Mouse (Mus musculus) heart, adult 2 months (tissue): ENCODE measurements around the gene Tnfrsf13c. TPM values are rescaled to one million over a fixed set of nuclear protein-coding genes. Genes with fewer than 3 reads are reported as not detected.

ENCODE experiments used
- DNase-seq, 2 experiments: peaks; one replicate each; pipeline ENCODE4 v3.0.0; 2021
- H3K27ac ChIP-seq: fragments of 200-600 bp; 2 replicates; pipeline ENCODE4 v1.8.1; 2022
- H3K27me3 ChIP-seq: fragments of 200-500 bp; 2 replicates; pipeline ENCODE4 v1.6.1; 2012; ENCODE audit warnings: mild to moderate bottlenecking, low read length, inconsistent platforms, mixed read lengths; ENCODE audit not compliant: control insufficient read depth, insufficient read depth
- H3K36me3 ChIP-seq: fragments of 200-500 bp; 2 replicates; pipeline ENCODE4 v1.6.1; 2012; ENCODE audit warnings: low read length, inconsistent platforms; ENCODE audit not compliant: control insufficient read depth, insufficient read depth
- H3K4me1 ChIP-seq: fragments of 200-500 bp; 2 replicates; pipeline ENCODE4 v1.6.1; 2011; ENCODE audit warnings: low read length; ENCODE audit not compliant: control insufficient read depth, insufficient read depth
- H3K4me3 ChIP-seq: fragments of 200-600 bp; 2 replicates; pipeline ENCODE4 v1.8.1; 2022
- H3K79me2 ChIP-seq: fragments of 200-500 bp; replicated peaks from 2 replicates; pipeline ENCODE4 v1.6.1; 2012; ENCODE audit warnings: mild to moderate bottlenecking, inconsistent platforms, low read length, moderate library complexity, mixed read lengths; ENCODE audit not compliant: control insufficient read depth, insufficient read depth
- H3K9ac ChIP-seq: fragments of 200-500 bp; 2 replicates; pipeline ENCODE4 v1.6.1; 2012; ENCODE audit warnings: low read depth, mild to moderate bottlenecking, control low read depth, inconsistent platforms, low read length, mixed read lengths
- CTCF ChIP-seq: fragments of 200-600 bp; IDR thresholded peaks from 2 replicates; pipeline ENCODE4 v1.8.1; 2022; ENCODE audit warnings: antibody characterized with exemption, mild to moderate bottlenecking, moderate library complexity
- EP300 ChIP-seq: fragments of 200-500 bp; IDR thresholded peaks from 2 replicates; pipeline ENCODE4 v1.6.1; 2011; ENCODE audit warnings: low read depth, low read length, control low read depth; ENCODE audit not compliant: insufficient read depth
- POLR2A ChIP-seq: fragments of 200-500 bp; IDR thresholded peaks from 2 replicates; pipeline ENCODE4 v1.6.1; 2011; ENCODE audit warnings: mild to moderate bottlenecking, low read depth, low read length, control low read depth; ENCODE audit not compliant: insufficient read depth
- WGBS: fragments of 180-500 bp; shearing (Covaris S2); methylation state at CpG from one replicate; pipeline ENCODE4 v1.1.7; 2018; 5-methylcytosine and 5-hydroxymethylcytosine counted together
- intact Hi-C: fragments of 180-260 bp; cut with DNase I; formaldehyde crosslinking; loops from one replicate; pipeline ENCODE4 v1.15.1; 2025
- polyA plus RNA-seq: library from polyadenylated mRNA; depleted of rRNA; stranded (reverse); fragments of >200 nt; gene quantifications from 2 replicates; pipeline ENCODE4 v1.2.3, GENCODE M21; 2012
- total RNA-seq, 2 experiments: library from RNA; stranded (reverse); gene quantifications; 2 replicates each; pipeline ENCODE4 v1.2.3; 2021

The Tnfrsf13c gene
- total and polyA plus RNA-seq, 3 experiments: 0.16 to 0.86 (median 0.18) TPM

DNA sequence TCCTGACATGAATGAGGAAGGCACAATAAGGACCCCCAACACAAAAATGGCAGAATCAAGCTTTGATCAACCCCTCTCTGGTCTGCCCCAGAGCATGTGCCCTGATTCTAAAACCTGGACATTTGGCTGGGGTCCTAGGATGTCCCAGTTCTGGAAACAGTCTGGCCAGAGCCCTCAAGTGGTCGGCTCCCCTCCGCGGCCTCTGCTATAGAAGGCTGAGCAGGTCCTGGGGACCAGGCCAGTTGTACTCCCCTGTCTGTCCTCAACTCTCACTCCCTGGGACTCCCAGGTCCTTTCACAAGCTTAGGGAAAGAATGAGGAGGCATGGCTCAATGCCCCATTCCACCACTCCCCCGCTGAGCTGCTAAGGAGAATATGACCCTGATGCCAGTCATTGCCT, 10.9 kb downstream of the Tnfrsf13c start:
- Histone ChIP-seq H3K4me3 (no peak overlapping the region), H3K36me3 (no peaks in the 10 kb centered on the region), H3K9ac (no peak overlapping the region), H3K27me3 (peaks cover 14% of the 10 kb centered on the region), H3K27ac (no peak overlapping the region), H3K79me2 (no peaks in the 10 kb centered on the region), H3K4me1 (no peaks in the 10 kb centered on the region)
- WGBS: 30% methylated on average over 4 of the region's 4 CpGs
- intact Hi-C loops: no loop called here
- TF ChIP-seq CTCF: no peak
- DNase-seq: no peak

DNA sequence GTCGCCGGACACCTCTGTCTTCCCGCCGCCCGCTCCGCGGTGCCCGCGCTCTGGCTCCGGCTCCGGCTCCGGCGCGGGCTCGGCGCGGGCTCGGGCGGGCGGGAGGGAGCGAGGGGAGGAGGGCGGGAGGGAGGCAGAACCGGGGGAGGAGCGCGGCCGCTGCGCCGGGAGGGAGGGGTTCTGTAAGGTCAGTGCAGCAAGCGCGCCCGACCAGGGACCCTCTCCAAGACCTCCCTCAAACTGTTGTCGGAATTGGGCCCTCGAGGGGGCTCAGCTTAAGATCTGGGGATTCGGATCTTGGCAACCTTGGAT, 11.5 kb downstream of the Tnfrsf13c start, which contains the start of gene Shisa8:
Gene Shisa8 (minus strand): TSS at position 64 of the 312 bp plus-strand sequence.
- H3K36me3 ChIP-seq: no peaks in the 10 kb centered on the region
- WGBS: under 1% methylated on average over 23 of the region's 34 CpGs
- H3K4me1 ChIP-seq: no peaks in the 10 kb centered on the region
- intact Hi-C loops: no loop called here
- H3K27me3 ChIP-seq: peaks cover 14% of the 10 kb centered on the region
- H3K4me3 ChIP-seq: peak within 1 kb of the TSS; percentile 33
- TF ChIP-seq CTCF (no peak), POLR2A (no peak), EP300 (no peak)
- H3K9ac ChIP-seq: no peak within 1 kb of the TSS; the same call in 1 of the 2 replicates
- H3K79me2 ChIP-seq: no peaks in the 10 kb centered on the region
- DNase-seq: no peak
- no peak within 1 kb of the TSS for H3K27ac ChIP-seq

GRCm38 (mm10) chr15:82211911-82212751, 12.0 kb downstream of the Tnfrsf13c start:
- Histone ChIP-seq H3K27me3 (peaks cover 14% of the 10 kb centered on the region), H3K27ac (no peak overlapping the region), H3K79me2 (no peaks in the 10 kb centered on the region), H3K4me3 (peak overlapping the region; percentile 33), H3K9ac (no peak overlapping the region; the same call in 1 of the 2 replicates), H3K36me3 (no peaks in the 10 kb centered on the region), H3K4me1 (no peaks in the 10 kb centered on the region)
- peak; percentile 33 to 41 for DNase-seq
- under 1% methylated on average over 110 of the region's 112 CpGs for WGBS
- TF ChIP-seq POLR2A (no peak), CTCF (peak; percentile 40)
- intact Hi-C loops: no loop called here

- no peak overlapping the region for H3K27ac ChIP-seq
- H3K4me3 ChIP-seq: no peak overlapping the region
- no peaks in the 10 kb centered on the region for H3K36me3 ChIP-seq
- WGBS: 6% methylated on average over 11 of the region's 11 CpGs
- H3K27me3 ChIP-seq: peaks cover 12% of the 10 kb centered on the region
- intact Hi-C loops: no loop called here
- no peak overlapping the region for H3K9ac ChIP-seq
- H3K4me1 ChIP-seq: peaks cover 3% of the 10 kb centered on the region
- H3K79me2 ChIP-seq: no peaks in the 10 kb centered on the region
- DNase-seq: no peak
- TF ChIP-seq EP300 (no peak), CTCF (no peak), POLR2A (no peak)
These were observed 12.9 kb downstream of the Tnfrsf13c start for GRCm38 (mm10) chr15:82211281-82211680.

DNA sequence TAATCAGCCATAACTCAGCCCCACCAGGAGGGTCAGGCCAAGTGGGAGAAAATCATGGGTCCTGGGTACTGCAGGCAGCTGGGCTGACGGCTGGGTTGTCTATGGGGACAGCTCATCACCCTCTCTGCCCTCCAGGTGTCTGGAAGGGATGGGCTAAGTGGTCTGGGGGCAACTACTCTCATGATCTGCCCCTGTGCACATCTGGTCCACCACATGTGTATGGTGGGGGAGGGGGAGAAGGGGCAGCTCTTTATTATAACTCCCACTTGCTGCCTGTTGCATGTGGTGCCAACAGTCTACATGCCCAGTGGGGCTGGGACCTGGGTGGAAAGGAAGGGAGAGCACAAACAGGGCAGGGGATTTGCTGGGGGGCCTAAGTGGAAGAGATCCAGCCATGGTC, 13.4 kb downstream of the Tnfrsf13c start:
- Histone ChIP-seq H3K27me3 (peaks cover 12% of the 10 kb centered on the region), H3K4me3 (no peak overlapping the region), H3K4me1 (peaks cover 7% of the 10 kb centered on the region), H3K27ac (no peak overlapping the region), H3K36me3 (no peaks in the 10 kb centered on the region), H3K9ac (no peak overlapping the region), H3K79me2 (no peaks in the 10 kb centered on the region)
- TF ChIP-seq EP300: no peak
- no peak for TF ChIP-seq CTCF
- TF ChIP-seq POLR2A: no peak
- no peak for DNase-seq
- 63% methylated on average over 1 of the region's 1 CpGs for WGBS
- intact Hi-C loops: no loop called here

DNA sequence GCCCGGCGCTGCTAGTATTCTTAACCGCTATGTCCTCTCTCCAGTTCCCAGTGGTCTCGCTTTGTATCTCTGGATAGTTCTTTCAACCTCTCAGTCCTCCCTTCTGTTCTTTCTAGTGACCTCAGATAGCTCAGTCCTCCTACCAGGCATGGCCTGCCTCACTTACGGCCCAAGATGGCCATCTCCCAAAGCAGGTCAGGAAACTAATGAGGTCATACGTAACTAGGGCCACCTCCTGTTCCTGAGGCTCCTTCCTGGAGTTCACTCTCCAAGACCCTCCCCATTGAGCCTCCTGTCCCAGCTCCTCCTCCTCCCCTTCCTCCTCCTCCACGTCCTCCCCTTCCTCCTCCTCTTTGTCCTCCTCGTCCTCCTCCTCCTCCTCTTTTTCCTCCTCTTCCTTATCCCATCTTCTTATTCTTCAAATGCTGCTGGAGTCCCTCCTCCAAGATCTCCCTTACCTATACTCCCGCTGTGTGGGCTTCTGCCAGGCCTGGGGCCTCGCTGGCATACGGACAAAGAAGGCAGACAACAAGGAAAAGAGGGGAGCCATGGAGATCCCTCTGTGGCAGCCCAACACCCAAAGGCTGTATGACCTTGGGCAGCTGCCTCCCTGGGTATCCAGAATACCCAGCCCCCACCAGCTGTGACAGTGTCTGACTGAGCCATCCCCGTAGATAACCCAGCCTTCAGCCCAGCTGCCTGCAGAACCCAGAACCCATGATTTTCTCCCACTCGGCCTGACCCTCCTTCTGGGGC, 14.7 kb downstream of the Tnfrsf13c start:
- H3K9ac ChIP-seq: no peak overlapping the region
- DNase-seq: no peak
- peaks cover 7% of the 10 kb centered on the region for H3K4me1 ChIP-seq
- no peaks in the 10 kb centered on the region for H3K36me3 ChIP-seq
- 74% methylated on average over 13 of the region's 13 CpGs for WGBS
- H3K27ac ChIP-seq: no peak overlapping the region
- H3K4me3 ChIP-seq: no peak overlapping the region
- H3K79me2 ChIP-seq: no peaks in the 10 kb centered on the region
- intact Hi-C loops: no loop called here
- TF ChIP-seq CTCF (no peak), EP300 (no peak), POLR2A (no peak)
- H3K27me3 ChIP-seq: peaks cover 12% of the 10 kb centered on the region
